Mouse (Mus musculus): ENCODE measurements around the gene Exoc2. TPM values are rescaled to one million over a fixed set of nuclear protein-coding genes. Genes with fewer than 3 reads are reported as not detected.
A peak's percentile ranks its signal among the peaks of the same experiment; 100 is the strongest.

The Exoc2 gene
- total RNA-seq (2017), result 48.1 to 83.7 TPM (median 55.4 TPM) in 3 replicates

- peak; percentile 75 for ATAC-seq (replicated peaks; ENCODE audit: insufficient number of reproducible peaks, low FRiP score, low TSS enrichment, poor library complexity, severe bottlenecking)
Observed at GRCm38 (mm10) chr13:30973501-30974246, at the start of gene Exoc2, which contains the start of gene Gm5447. Exoc2 (minus strand) TSS chr13:30974093. Gm5447 (plus strand) TSS chr13:30974204.

GRCm38 (mm10) chr13:31023664-31024063, 49.8 kb upstream of the Exoc2 start:
- ATAC-seq (replicated peaks; ENCODE audit: insufficient number of reproducible peaks, low FRiP score, low TSS enrichment, poor library complexity, severe bottlenecking), result no peak

GRCm38 (mm10) chr13:31021927-31022326, 48.0 kb upstream of the Exoc2 start:
- ATAC-seq (replicated peaks; ENCODE audit: insufficient number of reproducible peaks, low FRiP score, low TSS enrichment, poor library complexity, severe bottlenecking), result no peak

GRCm38 (mm10) chr13:31021514-31021913, 47.6 kb upstream of the Exoc2 start:
- no peak for ATAC-seq (replicated peaks; ENCODE audit: insufficient number of reproducible peaks, low FRiP score, low TSS enrichment, poor library complexity, severe bottlenecking)

GRCm38 (mm10) chr13:31017545-31017944, 43.7 kb upstream of the Exoc2 start:
- peak; percentile 63 for ATAC-seq (replicated peaks; ENCODE audit: insufficient number of reproducible peaks, low FRiP score, low TSS enrichment, poor library complexity, severe bottlenecking)

GRCm38 (mm10) chr13:31004995-31005394, 31.1 kb upstream of the Exoc2 start:
- ATAC-seq (replicated peaks; ENCODE audit: insufficient number of reproducible peaks, low FRiP score, low TSS enrichment, poor library complexity, severe bottlenecking), result peak; percentile 63

- ATAC-seq (replicated peaks; ENCODE audit: insufficient number of reproducible peaks, low FRiP score, low TSS enrichment, poor library complexity, severe bottlenecking), result no peak
Observed at GRCm38 (mm10) chr13:31004458-31004857, 30.6 kb upstream of the Exoc2 start.

- no peak for ATAC-seq (replicated peaks; ENCODE audit: insufficient number of reproducible peaks, low FRiP score, low TSS enrichment, poor library complexity, severe bottlenecking)
Observed at GRCm38 (mm10) chr13:30999799-31000198, 25.9 kb upstream of the Exoc2 start.

GRCm38 (mm10) chr13:30997526-30998253, 23.8 kb upstream of the Exoc2 start:
- no peak for ATAC-seq (replicated peaks; ENCODE audit: insufficient number of reproducible peaks, low FRiP score, low TSS enrichment, poor library complexity, severe bottlenecking)

GRCm38 (mm10) chr13:30994249-30994858, 20.5 kb upstream of the Exoc2 start:
- ATAC-seq (replicated peaks; ENCODE audit: insufficient number of reproducible peaks, low FRiP score, low TSS enrichment, poor library complexity, severe bottlenecking), result 0 out of 2 replicates have a peak, but pooled peaks have one; percentile 23

GRCm38 (mm10) chr13:30993819-30994218, 19.9 kb upstream of the Exoc2 start:
- no peak for ATAC-seq (replicated peaks; ENCODE audit: insufficient number of reproducible peaks, low FRiP score, low TSS enrichment, poor library complexity, severe bottlenecking)

- ATAC-seq (replicated peaks; ENCODE audit: insufficient number of reproducible peaks, low FRiP score, low TSS enrichment, poor library complexity, severe bottlenecking), result no peak
Observed at GRCm38 (mm10) chr13:30990233-30990632, 16.3 kb upstream of the Exoc2 start.

GRCm38 (mm10) chr13:30989710-30990109, 15.8 kb upstream of the Exoc2 start:
- ATAC-seq (replicated peaks; ENCODE audit: insufficient number of reproducible peaks, low FRiP score, low TSS enrichment, poor library complexity, severe bottlenecking), result no peak

- peak; percentile 54; the same call in 1 of the 2 replicates for ATAC-seq (replicated peaks; ENCODE audit: insufficient number of reproducible peaks, low FRiP score, low TSS enrichment, poor library complexity, severe bottlenecking)
Observed at GRCm38 (mm10) chr13:30987686-30988085, 13.8 kb upstream of the Exoc2 start.

- peak; percentile 65 for ATAC-seq (replicated peaks; ENCODE audit: insufficient number of reproducible peaks, low FRiP score, low TSS enrichment, poor library complexity, severe bottlenecking)
Observed at GRCm38 (mm10) chr13:30986934-30987455, 13.1 kb upstream of the Exoc2 start.

- no peak for ATAC-seq (replicated peaks; ENCODE audit: insufficient number of reproducible peaks, low FRiP score, low TSS enrichment, poor library complexity, severe bottlenecking)
Observed at GRCm38 (mm10) chr13:30985598-30986466, 11.9 kb upstream of the Exoc2 start.

- no peak for ATAC-seq (replicated peaks; ENCODE audit: insufficient number of reproducible peaks, low FRiP score, low TSS enrichment, poor library complexity, severe bottlenecking)
Observed at GRCm38 (mm10) chr13:30985275-30985597, 11.3 kb upstream of the Exoc2 start.

- ATAC-seq (replicated peaks; ENCODE audit: insufficient number of reproducible peaks, low FRiP score, low TSS enrichment, poor library complexity, severe bottlenecking), result peak; percentile 79; the same call in 1 of the 2 replicates
Observed at GRCm38 (mm10) chr13:30981666-30982065, 7.8 kb upstream of the Exoc2 start.

All from monocyte, adult 5-6 weeks (primary cell).